In the genomic region with DNA sequence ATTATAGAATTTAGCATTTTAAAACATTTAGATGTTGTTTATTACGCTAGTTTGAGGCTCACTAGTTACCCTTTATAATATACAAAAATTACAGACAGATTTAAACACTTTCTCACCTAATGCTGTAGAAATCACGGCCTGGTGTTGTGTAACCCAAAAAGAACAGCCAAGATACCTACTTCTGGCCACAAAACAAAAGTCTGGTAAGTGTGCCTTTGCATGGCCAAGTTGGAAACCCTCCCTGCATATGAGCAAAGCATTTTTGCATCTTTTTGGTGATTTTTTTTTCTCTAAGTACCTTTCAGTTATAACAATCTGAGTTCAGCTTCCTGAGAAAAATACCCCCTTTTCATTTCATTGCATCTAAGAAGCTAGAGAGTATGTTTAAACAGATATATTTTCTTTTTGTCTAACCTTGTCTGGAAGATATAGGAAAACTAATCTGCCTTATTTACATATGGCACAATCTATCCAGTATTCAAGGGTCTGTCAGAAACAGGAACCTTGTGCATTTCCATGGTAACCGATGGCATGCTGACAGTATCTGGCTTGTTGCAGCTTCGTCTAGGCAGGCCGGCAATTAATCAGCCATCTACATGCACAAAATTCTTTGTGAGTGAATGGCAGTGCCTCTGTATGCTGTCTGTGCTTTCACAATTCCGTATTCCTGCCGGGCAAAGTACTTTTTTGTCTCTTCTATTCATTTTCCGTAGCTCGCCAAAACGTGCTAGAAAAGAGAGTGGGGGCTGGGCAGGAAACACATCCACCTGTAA, we compare ENCODE assay signal across 10 mouse cellular contexts.
DNase-seq lines count a peak whose midpoint lies in the region; ATAC-seq and TF ChIP-seq lines count a peak whose summit lies in the region.
"Had no signal": no experiment of that assay in that cellular context is flagged by ENCODE, and none has a peak within 500 bp of the region (broad histone marks: within the 10 kb centered on the region; RNA-seq: fewer than 3 reads in every experiment).

No protein-coding gene starts in this region.

- no peak overlapping the region for H3K4me3 ChIP-seq in hindbrain, embryonic 13.5 days
- H3K4me3 ChIP-seq in midbrain, postnatal 0 days (ENCODE audit: low read depth, low read length): no peak overlapping the region
- H3K4me3 ChIP-seq: heart, embryonic 13.5 days had no signal

- peak; percentile 85 for ATAC-seq in hindbrain, embryonic 13.5 days (ENCODE audit: low FRiP score)
- ATAC-seq in midbrain, postnatal 0 days (ENCODE audit: low FRiP score): peak; percentile 85

- peak overlapping the region; percentile 17; the same call in 1 of the 2 replicates for H3K4me2 ChIP-seq in hindbrain, embryonic 13.5 days
- H3K4me2 ChIP-seq in midbrain, postnatal 0 days (ENCODE audit: low read depth, low read length, poor library complexity, severe bottlenecking): no peak overlapping the region
- H3K4me2 ChIP-seq: heart, embryonic 13.5 days had no signal

- H3K36me3 ChIP-seq in hindbrain, embryonic 13.5 days: no peaks in the 10 kb centered on the region
- no peaks in the 10 kb centered on the region for H3K36me3 ChIP-seq in midbrain, postnatal 0 days (ENCODE audit: insufficient read depth, low read length)
- H3K36me3 ChIP-seq: heart, embryonic 13.5 days had no signal

- DNase-seq in frontal cortex, postnatal 10 days (ENCODE audit: low spot score in 2 of 2): peak; percentile 21 to 26
- no peak for DNase-seq in frontal cortex, postnatal 25 days (ENCODE audit: low spot score in 2 of 2)
- DNase-seq in embryo, embryonic 9.5 days (ENCODE audit: extremely low spot score): peak; percentile 14
- DNase-seq in midbrain, postnatal 0 days (ENCODE audit: low spot score): peak; percentile 90
- DNase-seq in kidney, postnatal 25 days: no peak
- DNase-seq in yolk sac, embryonic 10.5 days (ENCODE audit: low spot score): no peak
- DNase-seq in cerebellum, adult 11 months: no peak

- H3K9me3 ChIP-seq in hindbrain, embryonic 13.5 days: no peaks in the 10 kb centered on the region
- H3K9me3 ChIP-seq in midbrain, postnatal 0 days (ENCODE audit: low read length): no peaks in the 10 kb centered on the region
- H3K9me3 ChIP-seq: heart, embryonic 13.5 days had no signal

- peak overlapping the region; percentile 70 for H3K27ac ChIP-seq in hindbrain, embryonic 13.5 days
- H3K27ac ChIP-seq in midbrain, postnatal 0 days (ENCODE audit: low read depth, low read length): peak overlapping the region; percentile 60
- H3K27ac ChIP-seq: heart, embryonic 13.5 days; macrophage had no signal

- no peak for TF ChIP-seq CTCF in midbrain, postnatal 0 days (IDR thresholded peaks at IDR 0.05)

- H3K9ac ChIP-seq in hindbrain, embryonic 13.5 days: no peak overlapping the region
- H3K9ac ChIP-seq in midbrain, postnatal 0 days (replicated peaks; ENCODE audit: low read length, poor library complexity, severe bottlenecking): no peak overlapping the region
- H3K9ac ChIP-seq: heart, embryonic 13.5 days had no signal

- H3K4me1 ChIP-seq in hindbrain, embryonic 13.5 days (replicated peaks): peaks cover 8% of the 10 kb centered on the region
- no peaks in the 10 kb centered on the region; the same call in 1 of the 2 replicates for H3K4me1 ChIP-seq in midbrain, postnatal 0 days (ENCODE audit: insufficient read depth, low read length)

- 23% methylated on average over 10 of the region's 10 CpGs for WGBS in hindbrain, embryonic 13.5 days
- WGBS in midbrain, postnatal 0 days: 22% methylated on average over 10 of the region's 10 CpGs

- H3K27me3 ChIP-seq in hindbrain, embryonic 13.5 days: no peaks in the 10 kb centered on the region
- no peaks in the 10 kb centered on the region for H3K27me3 ChIP-seq in midbrain, postnatal 0 days (ENCODE audit: insufficient read depth, low read length)
- H3K27me3 ChIP-seq: heart, embryonic 13.5 days had no signal

Comparison
In these comparisons a context has a peak if more than half of its experiments do, and no peak if none do; other contexts are left out.
1. DNase-seq: peak in frontal cortex, postnatal 10 days (2 of 2), embryo, embryonic 9.5 days (single experiment) and midbrain, postnatal 0 days (single experiment); none in frontal cortex, postnatal 25 days (0 of 2), kidney, postnatal 25 days (0 of 2), yolk sac, embryonic 10.5 days (single experiment) and cerebellum, adult 11 months (single experiment).